Mouse (Mus musculus): ENCODE measurements around the gene Mast4. TPM values are rescaled to one million over a fixed set of nuclear protein-coding genes. Genes with fewer than 3 reads are reported as not detected.

The Mast4 gene
- 23.6 TPM for polyA plus RNA-seq (2015; fragmentation: Illumina TruSeq; extraction: RNeasy Lipid Tissue Mini Kit (QIAGEN cat#74804); ENCODE audit: insufficient read depth, low replicate concordance)

DNA sequence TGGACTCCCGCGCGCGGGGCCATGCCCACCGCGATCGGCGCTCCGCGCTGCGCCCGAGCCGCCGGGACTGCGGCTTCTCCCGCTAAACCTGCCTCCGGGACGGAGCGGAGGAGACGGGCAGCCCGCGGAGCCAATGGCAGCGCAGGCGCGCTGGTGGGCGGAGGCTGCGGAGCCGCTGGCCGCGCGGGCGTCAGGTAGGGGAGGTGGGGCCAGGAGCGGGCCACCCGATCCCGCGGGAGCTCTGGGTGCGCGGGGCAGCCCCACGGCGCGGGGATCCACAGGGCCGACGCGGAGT is at the start of gene Mast4:
TSS of gene Mast4 (minus strand) at position 106 of the 295 bp plus-strand sequence.

DNA sequence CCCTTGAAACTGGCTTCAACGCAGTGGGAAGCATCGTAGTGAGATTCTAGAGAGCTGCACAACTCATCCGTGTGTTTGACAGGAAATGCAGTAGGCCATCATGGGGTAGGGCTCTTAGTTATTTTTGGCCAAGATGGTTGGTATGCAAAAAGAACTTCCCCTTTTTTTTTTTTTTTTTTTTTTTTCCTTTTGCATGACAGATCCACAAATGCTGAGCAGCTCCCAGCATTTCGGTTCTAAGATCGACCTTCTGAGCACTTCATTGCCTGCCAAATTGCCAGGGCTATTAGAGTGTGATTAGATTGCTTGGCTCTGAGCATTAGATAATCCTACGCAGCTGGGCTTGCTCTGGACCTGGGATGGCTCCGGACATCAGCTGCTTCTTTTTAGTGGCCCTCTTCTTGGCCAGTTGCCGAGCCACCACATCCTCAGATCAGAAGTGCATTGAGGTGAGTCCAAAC is 640.9 kb downstream of the Mast4 start, which contains the start of gene Cd180:
TSS of gene Cd180 (plus strand) at position 218 of the 461 bp plus-strand sequence.

Data from spleen, adult 10 weeks (tissue).